Mouse (Mus musculus) adrenal gland, adult 10 weeks (tissue): ENCODE results near the gene Sox5. TPM values are rescaled to one million over a fixed set of nuclear protein-coding genes. Genes with fewer than 3 reads are reported as not detected.

Source experiments
- polyA plus RNA-seq: library from polyadenylated mRNA; stranded (reverse); fragments of 350-450 nt; fragmentation: Illumina TruSeq; extraction: RNeasy Lipid Tissue Mini Kit (QIAGEN cat#74804); gene quantifications from one replicate; pipeline ENCODE4 v1.2.3, GENCODE M21; 2014; ENCODE audit warnings: low read depth, low replicate concordance

Sox5 gene
- 11.1 TPM for polyA plus RNA-seq

GRCm38 (mm10) chr6:144781431-144782030, at the start of gene Sox5:
TSS of gene Sox5 (minus strand) at chr6:144781977.

